Mouse (Mus musculus): ENCODE data around the gene Smtnl2. TPM values are rescaled to one million over a fixed set of nuclear protein-coding genes. Genes with fewer than 3 reads are reported as not detected.
A peak's percentile ranks its signal among the peaks of the same experiment; 100 is the strongest.

Smtnl2 gene
- polyA plus RNA-seq, 1 experiment from 2014 or later = 11.3 TPM

- WGBS (ENCODE audit: insufficient replicate concordance) = 56% methylated on average over 11 of the region's 11 CpGs
- H3K27me3 ChIP-seq (replicated peaks) = peaks cover 23% of the 10 kb centered on the region
Measured at GRCm38 (mm10) chr11:72367934-72368674, 43.4 kb downstream of the Smtnl2 start.

GRCm38 (mm10) chr11:72366126-72366525 lies 45.4 kb downstream of the Smtnl2 start:
- 66% methylated on average over 9 of the region's 9 CpGs for WGBS (ENCODE audit: insufficient replicate concordance)

More at GRCm38 (mm10) chr11:72367934-72368674, 43.4 kb downstream of the Smtnl2 start:
- Histone ChIP-seq H3K4me3 (no peak overlapping the region), H3K4me2 (no peak overlapping the region), H3K4me1 (no peaks in the 10 kb centered on the region), H3K27ac (no peak overlapping the region), H3K9ac (no peak overlapping the region), H3K9me3 (replicated peaks) (no peaks in the 10 kb centered on the region), H3K36me3 (no peaks in the 10 kb centered on the region)
- ATAC-seq = no peak

GRCm38 (mm10) chr11:72364526-72364925 lies 47.0 kb downstream of the Smtnl2 start:
- H3K9ac ChIP-seq = no peak overlapping the region
- H3K27me3 ChIP-seq (replicated peaks) = peaks cover 37% of the 10 kb centered on the region
- H3K27ac ChIP-seq = no peak overlapping the region
- H3K9me3 ChIP-seq (replicated peaks) = no peaks in the 10 kb centered on the region
- WGBS (ENCODE audit: insufficient replicate concordance) = 77% methylated on average over 5 of the region's 5 CpGs
- no peak for ATAC-seq
- H3K4me1 ChIP-seq = 0 out of 2 replicates have a peak, but pooled peaks cover 7% of the 10 kb centered on the region
- H3K4me2 ChIP-seq = no peak overlapping the region
- no peaks in the 10 kb centered on the region for H3K36me3 ChIP-seq
- H3K4me3 ChIP-seq = no peak overlapping the region

More at GRCm38 (mm10) chr11:72366126-72366525, 45.4 kb downstream of the Smtnl2 start:
- Histone ChIP-seq H3K9me3 (replicated peaks) (no peaks in the 10 kb centered on the region), H3K27ac (no peak overlapping the region), H3K4me3 (no peak overlapping the region), H3K4me1 (0 out of 2 replicates have a peak, but pooled peaks cover 7% of the 10 kb centered on the region), H3K36me3 (no peaks in the 10 kb centered on the region), H3K4me2 (no peak overlapping the region), H3K27me3 (replicated peaks) (peaks cover 40% of the 10 kb centered on the region), H3K9ac (no peak overlapping the region)
- no peak for ATAC-seq

- Histone ChIP-seq H3K27ac (no peak overlapping the region), H3K4me3 (no peak overlapping the region), H3K9me3 (replicated peaks) (no peaks in the 10 kb centered on the region), H3K9ac (no peak overlapping the region), H3K27me3 (replicated peaks) (peaks cover 30% of the 10 kb centered on the region), H3K4me1 (0 out of 2 replicates have a peak, but pooled peaks cover 7% of the 10 kb centered on the region), H3K36me3 (no peaks in the 10 kb centered on the region), H3K4me2 (no peak overlapping the region)
- no peak for ATAC-seq
- whole genome bisulfite sequencing (ENCODE audit: insufficient replicate concordance) = 66% methylated on average over 8 of the region's 8 CpGs
Measured at GRCm38 (mm10) chr11:72363523-72364240, 47.8 kb downstream of the Smtnl2 start.

- H3K4me1 ChIP-seq = 0 out of 2 replicates have a peak, but pooled peaks cover 7% of the 10 kb centered on the region
- H3K4me2 ChIP-seq = peak within 1 kb of the TSS; percentile 63
- H3K27me3 ChIP-seq (replicated peaks) = peaks cover 23% of the 10 kb centered on the region
- no peaks in the 10 kb centered on the region for H3K9me3 ChIP-seq (replicated peaks)
- 25% methylated on average over 10 of the region's 10 CpGs for WGBS (ENCODE audit: insufficient replicate concordance)
- ATAC-seq = no peak
- no peak within 1 kb of the TSS for H3K27ac ChIP-seq
- peak within 1 kb of the TSS; percentile 25 for H3K9ac ChIP-seq
- H3K4me3 ChIP-seq = peak within 1 kb of the TSS; percentile 44
- no peaks in the 10 kb centered on the region for H3K36me3 ChIP-seq
Measured at GRCm38 (mm10) chr11:72362347-72362741, 49.2 kb downstream of the Smtnl2 start, which contains the start of gene Tekt1. TSS of gene Tekt1 (minus strand) at chr11:72362442.

GRCm38 (mm10) chr11:72361385-72362346 lies 49.8 kb downstream of the Smtnl2 start:
- Histone ChIP-seq H3K4me2 (peak overlapping the region; percentile 63), H3K9ac (peak overlapping the region; percentile 25), H3K4me3 (peak overlapping the region; percentile 44), H3K9me3 (replicated peaks) (no peaks in the 10 kb centered on the region), H3K27ac (no peak overlapping the region), H3K36me3 (no peaks in the 10 kb centered on the region), H3K4me1 (0 out of 2 replicates have a peak, but pooled peaks cover 7% of the 10 kb centered on the region), H3K27me3 (replicated peaks) (peaks cover 23% of the 10 kb centered on the region)
- 13% methylated on average over 42 of the region's 42 CpGs for WGBS (ENCODE audit: insufficient replicate concordance)
- 0 out of 2 replicates have a peak, but pooled peaks have one; percentile 51 for ATAC-seq

GRCm38 (mm10) chr11:72354971-72355728 lies 56.4 kb downstream of the Smtnl2 start:
- no peak overlapping the region for H3K4me3 ChIP-seq

GRCm38 (mm10) chr11:72353186-72353585 lies 58.3 kb downstream of the Smtnl2 start:
- Histone ChIP-seq H3K4me2 (no peak overlapping the region), H3K36me3 (no peaks in the 10 kb centered on the region), H3K4me3 (no peak overlapping the region), H3K27ac (no peak overlapping the region), H3K4me1 (peaks cover 6% of the 10 kb centered on the region; the same call in 1 of the 2 replicates), H3K9ac (no peak overlapping the region), H3K27me3 (replicated peaks) (no peaks in the 10 kb centered on the region; the same call in 1 of the 2 replicates), H3K9me3 (replicated peaks) (no peaks in the 10 kb centered on the region)
- ATAC-seq = no peak
- WGBS (ENCODE audit: insufficient replicate concordance) = 60% methylated on average over 3 of the region's 3 CpGs

More at GRCm38 (mm10) chr11:72354971-72355728, 56.4 kb downstream of the Smtnl2 start:
- ATAC-seq = no peak
- no peak overlapping the region for H3K9ac ChIP-seq
- peaks cover 6% of the 10 kb centered on the region; the same call in 1 of the 2 replicates for H3K4me1 ChIP-seq
- WGBS (ENCODE audit: insufficient replicate concordance) = 20% methylated on average over 20 of the region's 20 CpGs
- peak overlapping the region; percentile 48 for H3K4me2 ChIP-seq
- no peak overlapping the region for H3K27ac ChIP-seq
- no peaks in the 10 kb centered on the region for H3K9me3 ChIP-seq (replicated peaks)
- no peaks in the 10 kb centered on the region; the same call in 1 of the 2 replicates for H3K27me3 ChIP-seq (replicated peaks)
- no peaks in the 10 kb centered on the region for H3K36me3 ChIP-seq

GRCm38 (mm10) chr11:72352272-72352671 lies 59.2 kb downstream of the Smtnl2 start:
- H3K4me3 ChIP-seq = no peak overlapping the region
- H3K9ac ChIP-seq = no peak overlapping the region
- no peak overlapping the region for H3K4me2 ChIP-seq
- H3K27me3 ChIP-seq (replicated peaks) = no peaks in the 10 kb centered on the region; the same call in 1 of the 2 replicates
- H3K36me3 ChIP-seq = no peaks in the 10 kb centered on the region
- no peaks in the 10 kb centered on the region for H3K9me3 ChIP-seq (replicated peaks)
- no peak overlapping the region for H3K27ac ChIP-seq
- 24% methylated on average over 1 of the region's 1 CpGs for WGBS (ENCODE audit: insufficient replicate concordance)
- H3K4me1 ChIP-seq = peaks cover 6% of the 10 kb centered on the region; the same call in 1 of the 2 replicates
- no peak for ATAC-seq

- no peak for ATAC-seq
- WGBS (ENCODE audit: insufficient replicate concordance) = 56% methylated on average over 4 of the region's 4 CpGs
- H3K4me2 ChIP-seq = no peak overlapping the region
Measured at GRCm38 (mm10) chr11:72349652-72350051, 61.9 kb downstream of the Smtnl2 start.

More at GRCm38 (mm10) chr11:72349652-72350051, 61.9 kb downstream of the Smtnl2 start:
- no peaks in the 10 kb centered on the region for H3K27me3 ChIP-seq (replicated peaks)
- H3K9ac ChIP-seq = no peak overlapping the region
- no peaks in the 10 kb centered on the region for H3K36me3 ChIP-seq
- no peak overlapping the region for H3K27ac ChIP-seq
- no peak overlapping the region for H3K4me3 ChIP-seq
- H3K4me1 ChIP-seq = no peaks in the 10 kb centered on the region
- H3K9me3 ChIP-seq (replicated peaks) = no peaks in the 10 kb centered on the region
